Mouse (Mus musculus) midbrain, embryonic 16.5 days (tissue): Measurements from ENCODE around the gene Mgmt. TPM values are rescaled to one million over a fixed set of nuclear protein-coding genes. Genes with fewer than 3 reads are reported as not detected.

Source experiments
- ATAC-seq: fragments of 200-750 bp; cut with Nextera tagmentation; 2 replicates; pipeline ENCODE4 v1.8.0; 2017; ENCODE audit warnings: moderate TSS enrichment
- H3K27ac ChIP-seq: fragments of 300-500 bp; sonication (generic); 2 replicates; pipeline ENCODE4 v1.5.1; 2014; ENCODE audit warnings: mild to moderate bottlenecking, low read length, mixed read lengths
- H3K27me3 ChIP-seq: fragments of 300-500 bp; sonication (generic); 2 replicates; pipeline ENCODE4 v1.6.1; 2014; ENCODE audit warnings: low read depth, low read length, mixed read lengths; ENCODE audit not compliant: control insufficient read depth, insufficient read depth
- H3K36me3 ChIP-seq: fragments of 300-500 bp; sonication (generic); 2 replicates; pipeline ENCODE4 v1.6.1; 2014; ENCODE audit warnings: mild to moderate bottlenecking, low read length, moderate library complexity, mixed read lengths; ENCODE audit not compliant: control insufficient read depth, insufficient read depth
- H3K4me1 ChIP-seq: fragments of 300-500 bp; sonication (generic); 2 replicates; pipeline ENCODE4 v1.6.1; 2014; ENCODE audit warnings: mild to moderate bottlenecking, low read length, mixed read lengths; ENCODE audit not compliant: control insufficient read depth, insufficient read depth
- H3K4me2 ChIP-seq: fragments of 300-500 bp; sonication (generic); 2 replicates; pipeline ENCODE4 v1.6.1; 2014; ENCODE audit warnings: mild to moderate bottlenecking, low read length, mixed read lengths
- H3K4me3 ChIP-seq: fragments of 300-500 bp; sonication (generic); 2 replicates; pipeline ENCODE4 v1.5.1; 2014; ENCODE audit warnings: low read depth, mild to moderate bottlenecking, low read length, moderate library complexity, mixed read lengths
- H3K9ac ChIP-seq: fragments of 300-500 bp; sonication (generic); 2 replicates; pipeline ENCODE4 v1.6.1; 2014; ENCODE audit warnings: low read depth, low read length, mixed read lengths
- H3K9me3 ChIP-seq: fragments of 300-500 bp; sonication (generic); replicated peaks from 2 replicates; pipeline ENCODE4 v1.6.1; 2014; ENCODE audit warnings: mild to moderate bottlenecking, low read length, mixed read lengths; ENCODE audit not compliant: control insufficient read depth, poor library complexity, severe bottlenecking
- WGBS: fragments of 180-500 bp; shearing (Covaris S2); extraction: QIAGEN DNeasy Blood & Tissue Kit; methylation state at CpG from one replicate; pipeline ENCODE4 v1.1.7; 2014; 5-methylcytosine and 5-hydroxymethylcytosine counted together
- polyA plus RNA-seq: library from polyadenylated mRNA; unstranded; fragments of >200 nt; fragmentation: Nextera tagmentation; extraction: Ambion mirVana; gene quantifications from 2 replicates; pipeline ENCODE4 v1.2.1, GENCODE M21; 2015

The Mgmt gene
- polyA plus RNA-seq = 0.85 and 0.98 TPM in 2 replicates

- H3K27ac ChIP-seq = no peak within 1 kb of the TSS
- H3K9me3 ChIP-seq = no peaks in the 10 kb centered on the region
- WGBS = 12% methylated on average over 33 of the region's 33 CpGs
- peak within 1 kb of the TSS; percentile 33 for H3K4me3 ChIP-seq
- peak within 1 kb of the TSS; percentile 52 for H3K9ac ChIP-seq
- no peaks in the 10 kb centered on the region for H3K36me3 ChIP-seq
- H3K4me1 ChIP-seq = no peaks in the 10 kb centered on the region
- H3K27me3 ChIP-seq = no peaks in the 10 kb centered on the region
- peak within 1 kb of the TSS; percentile 62 for H3K4me2 ChIP-seq
- ATAC-seq = peak; percentile 95
Observed at GRCm38 (mm10) chr7:136894106-136894986, at the start of gene Mgmt. Gene Mgmt, plus strand, starts transcription at chr7:136894614.

- no peaks in the 10 kb centered on the region for H3K9me3 ChIP-seq
- H3K4me1 ChIP-seq = peaks cover 4% of the 10 kb centered on the region; the same call in 1 of the 2 replicates
- peaks cover 4% of the 10 kb centered on the region; the same call in 1 of the 2 replicates for H3K27me3 ChIP-seq
- no peak overlapping the region for H3K9ac ChIP-seq
- no peak overlapping the region for H3K4me3 ChIP-seq
- no peak for ATAC-seq
- H3K27ac ChIP-seq = no peak overlapping the region
- H3K4me2 ChIP-seq = no peak overlapping the region
- WGBS = 53% methylated on average over 5 of the region's 5 CpGs
- H3K36me3 ChIP-seq = no peaks in the 10 kb centered on the region
Observed at GRCm38 (mm10) chr7:136844835-136845234, 49.6 kb upstream of the Mgmt start.

- H3K9ac ChIP-seq = no peak overlapping the region
- H3K4me2 ChIP-seq = no peak overlapping the region
- no peaks in the 10 kb centered on the region for H3K9me3 ChIP-seq
- no peak overlapping the region for H3K27ac ChIP-seq
- WGBS = 27% methylated on average over 9 of the region's 9 CpGs
- peaks cover 4% of the 10 kb centered on the region; the same call in 1 of the 2 replicates for H3K27me3 ChIP-seq
- no peak overlapping the region for H3K4me3 ChIP-seq
- H3K4me1 ChIP-seq = peaks cover 4% of the 10 kb centered on the region; the same call in 1 of the 2 replicates
- H3K36me3 ChIP-seq = no peaks in the 10 kb centered on the region
- ATAC-seq = no peak
Observed at GRCm38 (mm10) chr7:136845321-136845720, 49.1 kb upstream of the Mgmt start.

GRCm38 (mm10) chr7:136846086-136846620 is 48.3 kb upstream of the Mgmt start:
- H3K27ac ChIP-seq = no peak overlapping the region
- H3K9me3 ChIP-seq = no peaks in the 10 kb centered on the region
- H3K36me3 ChIP-seq = no peaks in the 10 kb centered on the region
- H3K9ac ChIP-seq = no peak overlapping the region
- 34% methylated on average over 10 of the region's 10 CpGs for WGBS
- ATAC-seq = no peak
- peaks cover 4% of the 10 kb centered on the region; the same call in 1 of the 2 replicates for H3K27me3 ChIP-seq
- H3K4me2 ChIP-seq = no peak overlapping the region
- H3K4me3 ChIP-seq = no peak overlapping the region
- H3K4me1 ChIP-seq = peaks cover 4% of the 10 kb centered on the region; the same call in 1 of the 2 replicates

GRCm38 (mm10) chr7:136847601-136848000 is 46.8 kb upstream of the Mgmt start:
- no peak for ATAC-seq
- WGBS = 89% methylated on average over 6 of the region's 6 CpGs
- Histone ChIP-seq H3K27me3 (peaks cover 4% of the 10 kb centered on the region; the same call in 1 of the 2 replicates), H3K4me1 (peaks cover 4% of the 10 kb centered on the region; the same call in 1 of the 2 replicates), H3K36me3 (no peaks in the 10 kb centered on the region), H3K9me3 (no peaks in the 10 kb centered on the region), H3K4me3 (no peak overlapping the region), H3K9ac (no peak overlapping the region), H3K4me2 (no peak overlapping the region), H3K27ac (no peak overlapping the region)

- no peak overlapping the region for H3K9ac ChIP-seq
- peaks cover 4% of the 10 kb centered on the region; the same call in 1 of the 2 replicates for H3K27me3 ChIP-seq
- no peaks in the 10 kb centered on the region for H3K36me3 ChIP-seq
- WGBS = 81% methylated on average over 8 of the region's 8 CpGs
- H3K27ac ChIP-seq = no peak overlapping the region
- H3K4me2 ChIP-seq = no peak overlapping the region
- no peaks in the 10 kb centered on the region for H3K9me3 ChIP-seq
- peaks cover 4% of the 10 kb centered on the region; the same call in 1 of the 2 replicates for H3K4me1 ChIP-seq
- no peak overlapping the region for H3K4me3 ChIP-seq
- no peak for ATAC-seq
Observed at GRCm38 (mm10) chr7:136848761-136849160, 45.7 kb upstream of the Mgmt start.

- ATAC-seq = no peak
- WGBS = 88% methylated on average over 3 of the region's 3 CpGs
Observed at GRCm38 (mm10) chr7:136849811-136850210, 44.6 kb upstream of the Mgmt start.

GRCm38 (mm10) chr7:136850339-136850738 is 44.1 kb upstream of the Mgmt start:
- Histone ChIP-seq H3K4me3 (no peak overlapping the region), H3K27me3 (peaks cover 4% of the 10 kb centered on the region; the same call in 1 of the 2 replicates), H3K27ac (no peak overlapping the region), H3K4me1 (peaks cover 4% of the 10 kb centered on the region; the same call in 1 of the 2 replicates), H3K9me3 (no peaks in the 10 kb centered on the region), H3K9ac (no peak overlapping the region), H3K36me3 (no peaks in the 10 kb centered on the region), H3K4me2 (no peak overlapping the region)
- WGBS = 66% methylated on average over 5 of the region's 5 CpGs
- no peak for ATAC-seq

More at GRCm38 (mm10) chr7:136849811-136850210, 44.6 kb upstream of the Mgmt start:
- Histone ChIP-seq H3K27me3 (peaks cover 4% of the 10 kb centered on the region; the same call in 1 of the 2 replicates), H3K27ac (no peak overlapping the region), H3K36me3 (no peaks in the 10 kb centered on the region), H3K4me3 (no peak overlapping the region), H3K9me3 (no peaks in the 10 kb centered on the region), H3K4me1 (peaks cover 4% of the 10 kb centered on the region; the same call in 1 of the 2 replicates), H3K4me2 (no peak overlapping the region), H3K9ac (no peak overlapping the region)

GRCm38 (mm10) chr7:136851946-136852345 is 42.5 kb upstream of the Mgmt start:
- no peak overlapping the region for H3K4me3 ChIP-seq
- H3K27ac ChIP-seq = no peak overlapping the region
- no peak for ATAC-seq
- peaks cover 4% of the 10 kb centered on the region; the same call in 1 of the 2 replicates for H3K27me3 ChIP-seq
- no peak overlapping the region for H3K9ac ChIP-seq
- WGBS = 77% methylated on average over 8 of the region's 8 CpGs
- H3K4me2 ChIP-seq = no peak overlapping the region
- H3K36me3 ChIP-seq = no peaks in the 10 kb centered on the region
- H3K9me3 ChIP-seq = no peaks in the 10 kb centered on the region
- H3K4me1 ChIP-seq = no peaks in the 10 kb centered on the region
